In the genomic region with DNA sequence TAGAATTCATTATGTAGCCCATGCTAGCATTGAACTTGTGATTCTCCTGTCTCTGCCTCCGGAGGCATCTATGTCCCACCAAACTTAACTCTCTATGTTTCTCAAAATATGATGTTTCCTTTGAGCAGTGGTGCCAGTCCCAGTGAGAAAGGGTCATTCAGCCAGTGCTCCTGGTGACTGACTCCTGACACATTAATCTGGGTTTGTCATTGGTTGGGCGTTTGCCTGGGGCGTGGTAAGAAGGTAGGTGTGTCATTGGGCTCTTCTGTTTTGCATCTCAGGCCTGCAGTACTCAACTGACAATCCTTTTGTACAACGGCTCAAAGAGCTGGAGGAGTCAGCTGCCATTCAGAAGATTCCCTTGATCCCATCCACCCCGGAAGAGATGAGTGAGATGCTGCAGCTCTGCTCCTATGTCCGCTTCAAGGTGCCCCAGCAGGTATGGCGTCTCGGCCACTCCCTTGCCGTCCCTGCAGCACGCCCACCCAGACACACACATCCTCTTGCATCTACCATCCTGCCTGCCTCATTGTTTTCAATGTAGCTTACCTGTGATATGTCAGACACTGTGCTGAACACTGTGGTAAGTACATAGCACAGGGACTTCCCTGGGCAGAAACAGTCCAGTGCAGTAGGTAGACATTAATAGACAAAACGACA, we compare ENCODE assay signal across 33 mouse cellular contexts. TPM values are rescaled to one million over a fixed set of nuclear protein-coding genes. Genes with fewer than 3 reads are reported as not detected.
DNase-seq lines count a peak whose midpoint lies in the region; ATAC-seq and TF ChIP-seq lines count a peak whose summit lies in the region.
"Had no signal": no experiment of that assay in that cellular context is flagged by ENCODE, and none has a peak within 500 bp of the region (broad histone marks: within the 10 kb centered on the region; RNA-seq: fewer than 3 reads in every experiment).

No protein-coding gene starts in this region.

- no peak overlapping the region for H3K9ac ChIP-seq in kidney, embryonic 15.5 days
- no peak overlapping the region for H3K9ac ChIP-seq in ES-Bruce4 (ENCODE audit: low read depth, poor library complexity, severe bottlenecking)
- H3K9ac ChIP-seq: embryonic facial prominence, embryonic 13.5 days; forebrain, postnatal 0 days; hindbrain, embryonic 12.5 days; limb, embryonic 12.5 days; liver, embryonic 15.5 days; lung, embryonic 14.5 days; midbrain, embryonic 12.5 days; neural tube, embryonic 12.5 days had no signal

- H3K4me3 ChIP-seq in kidney, embryonic 15.5 days (replicated peaks): no peak overlapping the region
- peak overlapping the region; percentile 4; the same call in 1 of the 2 replicates for H3K4me3 ChIP-seq in ES-Bruce4 (ENCODE audit: low read depth, low read length)
- H3K4me3 ChIP-seq: embryonic facial prominence, embryonic 13.5 days; forebrain, embryonic 10.5 days; hindbrain, embryonic 12.5 days; left cerebral cortex, adult 2 months; limb, embryonic 12.5 days; liver, embryonic 15.5 days; midbrain, embryonic 12.5 days; myocyte; neural tube, embryonic 12.5 days had no signal

- no peak overlapping the region for H3K4me2 ChIP-seq in kidney, embryonic 15.5 days
- H3K4me2 ChIP-seq: embryonic facial prominence, embryonic 13.5 days; hindbrain, embryonic 12.5 days; limb, embryonic 12.5 days; liver, embryonic 15.5 days; lung, embryonic 14.5 days; midbrain, embryonic 12.5 days; neural tube, embryonic 12.5 days had no signal

- peak; percentile 17 for DNase-seq in kidney, adult 9 months
- DNase-seq in thymus, postnatal 14 days: no peak
- no peak for DNase-seq in adrenal gland, postnatal 36 days
- DNase-seq: adrenal gland, postnatal 25 days; B cell, adult 2 months; cerebellum, adult 18-20 months; cerebellum, postnatal 10 days; forebrain, postnatal 0 days; heart, postnatal 14 days; kidney, adult 11 months; kidney, postnatal 10 days; lung, embryonic 14.5 days; lung, postnatal 14 days; thymus, postnatal 36 days had no signal

- no peak for TF ChIP-seq CTCF in ES-Bruce4 (IDR thresholded peaks at IDR 0.05; ENCODE audit: low read depth, low read length)

- H3K27me3 ChIP-seq in kidney, embryonic 15.5 days: no peaks in the 10 kb centered on the region
- H3K27me3 ChIP-seq in ES-Bruce4 (ENCODE audit: control insufficient read depth, insufficient read depth, low read length, poor library complexity, severe bottlenecking): no peaks in the 10 kb centered on the region
- H3K27me3 ChIP-seq: embryonic facial prominence, embryonic 13.5 days; hindbrain, embryonic 12.5 days; limb, embryonic 12.5 days; liver, embryonic 15.5 days; midbrain, embryonic 12.5 days; neural tube, embryonic 12.5 days had no signal

- no peak for ATAC-seq in kidney, embryonic 15.5 days (replicated peaks; ENCODE audit: low FRiP score)
- ATAC-seq in CD4-positive, CD25-positive, alpha-beta regulatory T cell, adult 4 months: peak; percentile 68
- peak; percentile 64 for ATAC-seq in activated CD4-positive, CD25-positive, alpha-beta regulatory T cell, adult 4 months
- ATAC-seq: forebrain, postnatal 0 days; hindbrain, postnatal 0 days had no signal

- H3K36me3 ChIP-seq in kidney, embryonic 15.5 days: peaks cover 37% of the 10 kb centered on the region
- no peaks in the 10 kb centered on the region for H3K36me3 ChIP-seq in ES-Bruce4 (ENCODE audit: control insufficient read depth, insufficient read depth, low read length, poor library complexity, severe bottlenecking)
- H3K36me3 ChIP-seq: liver, embryonic 15.5 days had no signal

- H3K27ac ChIP-seq in kidney, embryonic 15.5 days: no peak overlapping the region
- peak overlapping the region; percentile 4; the same call in 1 of the 2 replicates for H3K27ac ChIP-seq in ES-Bruce4 (ENCODE audit: insufficient read depth, low read length)
- H3K27ac ChIP-seq: embryonic facial prominence, embryonic 13.5 days; forebrain, embryonic 10.5 days; hindbrain, embryonic 12.5 days; hindbrain, postnatal 0 days; left cerebral cortex, adult 2 months; limb, embryonic 12.5 days; liver, embryonic 15.5 days; midbrain, embryonic 12.5 days; neural tube, embryonic 12.5 days had no signal

- H3K4me1 ChIP-seq in kidney, embryonic 15.5 days: no peaks in the 10 kb centered on the region
- peaks cover 6% of the 10 kb centered on the region for H3K4me1 ChIP-seq in ES-Bruce4 (ENCODE audit: control insufficient read depth, insufficient read depth, low read length)
- H3K4me1 ChIP-seq: embryonic facial prominence, embryonic 13.5 days; forebrain, embryonic 10.5 days; hindbrain, embryonic 12.5 days; limb, embryonic 12.5 days; liver, embryonic 15.5 days; midbrain, embryonic 12.5 days; neural tube, embryonic 12.5 days had no signal

- TF ChIP-seq POLR2A in ES-Bruce4 (IDR thresholded peaks at IDR 0.05; ENCODE audit: insufficient read depth, low read length): no peak

- H3K9me3 ChIP-seq in kidney, embryonic 15.5 days (replicated peaks): no peaks in the 10 kb centered on the region
- H3K9me3 ChIP-seq in ES-Bruce4 (replicated peaks; ENCODE audit: control insufficient read depth, insufficient read depth, low read length, poor library complexity, severe bottlenecking): no peaks in the 10 kb centered on the region
- H3K9me3 ChIP-seq: embryonic facial prominence, embryonic 13.5 days; forebrain, embryonic 10.5 days; hindbrain, embryonic 12.5 days; limb, embryonic 12.5 days; liver, embryonic 15.5 days; midbrain, embryonic 12.5 days; neural tube, embryonic 12.5 days had no signal

- TF ChIP-seq EP300 in ES-Bruce4 (IDR thresholded peaks at IDR 0.05; ENCODE audit: insufficient read depth, low read depth, low read length): peak; percentile 58

- 86% methylated on average over 11 of the region's 11 CpGs for WGBS in kidney, embryonic 15.5 days

RNA-seq across cellular contexts. Expression of a gene that starts 34.9 kb away (rescaled TPM):
- 53.0 and 55.5 TPM in 2 replicates for polyA plus RNA-seq in kidney, embryonic 15.5 days (2015; fragmentation: Nextera tagmentation; extraction: Ambion mirVana)
- 10 to 100 TPM; 36.6 to 42.7 TPM for polyA plus RNA-seq in CD4-positive, CD25-positive, alpha-beta regulatory T cell, adult 4 months (2017; shearing (Covaris generic))
- polyA plus RNA-seq in ES-Bruce4 (2011; ENCODE audit: insufficient read depth, insufficient read length, low read depth, missing spikeins): 40.5 and 47.1 TPM in 2 replicates
- 10 to 100 TPM; 35.2 to 38.5 TPM for polyA plus RNA-seq in activated CD4-positive, CD25-positive, alpha-beta regulatory T cell, adult 4 months (2017; shearing (Covaris generic))
- total RNA-seq in adrenal gland, postnatal 36 days (2021): 10 to 100 TPM; 43.3 to 46.0 TPM

RNA-seq across cellular contexts. Expression of a gene that starts 42.6 kb away (rescaled TPM):
- polyA plus RNA-seq in kidney, embryonic 15.5 days (2015; fragmentation: Nextera tagmentation; extraction: Ambion mirVana): 24.7 and 26.6 TPM in 2 replicates
- 10 to 100 TPM; 31.1 to 32.8 TPM for polyA plus RNA-seq in CD4-positive, CD25-positive, alpha-beta regulatory T cell, adult 4 months (2017; shearing (Covaris generic))
- 12.6 and 14.9 TPM in 2 replicates for polyA plus RNA-seq in ES-Bruce4 (2011; ENCODE audit: insufficient read depth, insufficient read length, low read depth, missing spikeins)
- polyA plus RNA-seq in activated CD4-positive, CD25-positive, alpha-beta regulatory T cell, adult 4 months (2017; shearing (Covaris generic)): 10 to 100 TPM; 22.2 to 25.5 TPM
- total RNA-seq in adrenal gland, postnatal 36 days (2021): 100 to 1,000 TPM in 1 of 2 experiments, 10 to 100 TPM in 1; 70.4 to 108 TPM

RNA-seq across cellular contexts. Expression of a gene that starts 50.9 kb away (rescaled TPM):
- 0.29 and 0.30 TPM in 2 replicates for polyA plus RNA-seq in kidney, embryonic 15.5 days (2015; fragmentation: Nextera tagmentation; extraction: Ambion mirVana)
- 1 to 10 TPM; 4.6 to 8.5 TPM for polyA plus RNA-seq in CD4-positive, CD25-positive, alpha-beta regulatory T cell, adult 4 months (2017; shearing (Covaris generic))
- polyA plus RNA-seq in ES-Bruce4 (2011; ENCODE audit: insufficient read depth, insufficient read length, low read depth, missing spikeins): 0.27 and 0.30 TPM in 2 replicates
- 1 to 10 TPM; 2.6 to 4.1 TPM for polyA plus RNA-seq in activated CD4-positive, CD25-positive, alpha-beta regulatory T cell, adult 4 months (2017; shearing (Covaris generic))
- under 1 TPM; 0.20 to 0.43 TPM for total RNA-seq in adrenal gland, postnatal 36 days (2021)
- total RNA-seq: common myeloid progenitor, adult 5-6 weeks; forebrain, postnatal 0 days; gastrocnemius, adult 8-10 months; hindbrain, postnatal 0 days; layer of hippocampus, postnatal 14 days; left cerebral cortex, postnatal 25 days; midbrain, postnatal 0 days had no signal
- polyA plus RNA-seq: forebrain, embryonic 10.5 days; hindbrain, embryonic 12.5 days; limb, embryonic 12.5 days had no signal

RNA-seq across cellular contexts. Expression of a gene that starts 52.7 kb away (rescaled TPM):
- 33.7 and 35.1 TPM in 2 replicates for polyA plus RNA-seq in kidney, embryonic 15.5 days (2015; fragmentation: Nextera tagmentation; extraction: Ambion mirVana)
- 10 to 100 TPM; 29.4 to 38.5 TPM for polyA plus RNA-seq in CD4-positive, CD25-positive, alpha-beta regulatory T cell, adult 4 months (2017; shearing (Covaris generic))
- polyA plus RNA-seq in ES-Bruce4 (2011; ENCODE audit: insufficient read depth, insufficient read length, low read depth, missing spikeins): 19.8 and 24.2 TPM in 2 replicates
- polyA plus RNA-seq in activated CD4-positive, CD25-positive, alpha-beta regulatory T cell, adult 4 months (2017; shearing (Covaris generic)): 10 to 100 TPM; 31.6 to 42.7 TPM
- 10 to 100 TPM; 56.7 to 98.1 TPM for total RNA-seq in adrenal gland, postnatal 36 days (2021)
